Mouse (Mus musculus): ENCODE measurements around the gene Arid2. TPM values are rescaled to one million over a fixed set of nuclear protein-coding genes. Genes with fewer than 3 reads are reported as not detected.
"Not testable (repeated sequence)": the region's sequence is repeated elsewhere in the genome, so short reads cannot be mapped to it uniquely, and the experiment has no call there.

The Arid2 gene
- total RNA-seq, 2 experiments from 2014 or later = 46.8 to 91.7 TPM

GRCm38 (mm10) chr15:96392878-96393277, 105.6 kb downstream of the Arid2 start:
- ATAC-seq (replicated peaks; ENCODE audit: low FRiP score, low TSS enrichment, poor library complexity, severe bottlenecking) = no peak

GRCm38 (mm10) chr15:96395071-96395470, 107.8 kb downstream of the Arid2 start:
- ATAC-seq (replicated peaks; ENCODE audit: low FRiP score, low TSS enrichment, poor library complexity, severe bottlenecking) = no peak

- ATAC-seq (replicated peaks; ENCODE audit: low FRiP score, low TSS enrichment, poor library complexity, severe bottlenecking) = no peak
These were observed 109.5 kb downstream of the Arid2 start for GRCm38 (mm10) chr15:96396641-96397344.

GRCm38 (mm10) chr15:96398333-96398732, 111.0 kb downstream of the Arid2 start:
- ATAC-seq (replicated peaks; ENCODE audit: low FRiP score, low TSS enrichment, poor library complexity, severe bottlenecking) = no peak

- ATAC-seq (replicated peaks; ENCODE audit: low FRiP score, low TSS enrichment, poor library complexity, severe bottlenecking) = no peak
These were observed 118.2 kb downstream of the Arid2 start for GRCm38 (mm10) chr15:96405548-96405947.

- no peak for ATAC-seq (replicated peaks; ENCODE audit: low FRiP score, low TSS enrichment, poor library complexity, severe bottlenecking)
These were observed 118.9 kb downstream of the Arid2 start for GRCm38 (mm10) chr15:96406253-96406652.

GRCm38 (mm10) chr15:96407151-96407550, 119.8 kb downstream of the Arid2 start:
- no peak for ATAC-seq (replicated peaks; ENCODE audit: low FRiP score, low TSS enrichment, poor library complexity, severe bottlenecking)

GRCm38 (mm10) chr15:96408717-96409121, 121.4 kb downstream of the Arid2 start:
- peak; percentile 55 for ATAC-seq (replicated peaks; ENCODE audit: low FRiP score, low TSS enrichment, poor library complexity, severe bottlenecking)

GRCm38 (mm10) chr15:96418161-96418560, 130.8 kb downstream of the Arid2 start:
- no peak for ATAC-seq (replicated peaks; ENCODE audit: low FRiP score, low TSS enrichment, poor library complexity, severe bottlenecking)

- ATAC-seq (replicated peaks; ENCODE audit: low FRiP score, low TSS enrichment, poor library complexity, severe bottlenecking) = no peak
These were observed 132.6 kb downstream of the Arid2 start for GRCm38 (mm10) chr15:96419920-96420319.

GRCm38 (mm10) chr15:96434202-96434601, 146.9 kb downstream of the Arid2 start:
- no peak for ATAC-seq (replicated peaks; ENCODE audit: low FRiP score, low TSS enrichment, poor library complexity, severe bottlenecking)

- not testable (repeated sequence) for ATAC-seq (replicated peaks; ENCODE audit: low FRiP score, low TSS enrichment, poor library complexity, severe bottlenecking)
These were observed 154.2 kb downstream of the Arid2 start for GRCm38 (mm10) chr15:96441480-96441879.

GRCm38 (mm10) chr15:96446785-96447184, 159.5 kb downstream of the Arid2 start:
- no peak for ATAC-seq (replicated peaks; ENCODE audit: low FRiP score, low TSS enrichment, poor library complexity, severe bottlenecking)

GRCm38 (mm10) chr15:96448656-96449299, 161.5 kb downstream of the Arid2 start:
- ATAC-seq (replicated peaks; ENCODE audit: low FRiP score, low TSS enrichment, poor library complexity, severe bottlenecking) = 0 out of 2 replicates have a peak, but pooled peaks have one; percentile 27

GRCm38 (mm10) chr15:96453346-96453745, 166.0 kb downstream of the Arid2 start:
- peak; percentile 28; the same call in 1 of the 2 replicates for ATAC-seq (replicated peaks; ENCODE audit: low FRiP score, low TSS enrichment, poor library complexity, severe bottlenecking)

Other genes with a start within 250 kb of the Arid2 start
- gene Scaf11, start 173.3 kb downstream of the Arid2 start, total RNA-seq (2014; fragmentation: Nextera tagmentation) = 96.8 and 113 TPM in 2 replicates
- 138 and 165 TPM in 2 replicates for gene Scaf11, start 173.3 kb downstream of the Arid2 start, total RNA-seq (2017)

Data from megakaryocyte-erythroid progenitor cell, adult 5-6 weeks (primary cell).